Mouse (Mus musculus): Measurements from ENCODE around the gene Fcnb. TPM values are rescaled to one million over a fixed set of nuclear protein-coding genes. Genes with fewer than 3 reads are reported as not detected.

The Fcnb gene
- 79.1 and 132 TPM in 2 replicates for polyA plus RNA-seq (2011; ENCODE audit: insufficient read depth, insufficient read length, low replicate concordance, missing spikeins)

DNA sequence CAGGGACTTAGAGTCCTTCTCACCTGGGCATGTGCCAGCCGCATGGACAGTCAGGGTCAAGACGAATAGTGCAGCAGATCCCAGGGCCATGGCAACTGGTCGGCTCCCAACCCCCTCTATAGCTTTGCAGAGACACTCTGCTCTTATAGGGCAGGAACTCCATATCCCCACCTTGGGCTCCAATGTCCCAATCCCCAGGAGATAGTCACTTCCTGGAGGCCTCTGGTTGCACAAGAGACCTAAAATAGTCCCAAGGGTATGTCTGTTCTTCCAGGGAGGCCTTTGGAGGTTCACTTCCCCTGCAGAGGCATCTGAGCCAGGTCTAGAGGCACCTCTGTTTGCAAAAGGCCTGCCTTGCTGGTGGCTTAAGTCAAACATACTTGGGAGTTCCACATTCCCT, at the start of gene Fcnb:
Gene Fcnb (minus strand): TSS at position 118 of the 400 bp plus-strand sequence.
- WGBS, result 39% methylated on average over 3 of the region's 3 CpGs
- H3K4me3 ChIP-seq (replicated peaks; ENCODE audit: control insufficient read depth, low read depth, low read length), result peak within 1 kb of the TSS; percentile 40
- peak within 1 kb of the TSS; percentile 62 for H3K27ac ChIP-seq (ENCODE audit: control insufficient read depth, insufficient read depth, low read depth, low read length, poor library complexity)
- TF ChIP-seq POLR2A (IDR thresholded peaks at IDR 0.05; ENCODE audit: borderline replicate concordance, control insufficient read depth, low read depth, low read length), result no peak
- TF ChIP-seq CTCF (IDR thresholded peaks at IDR 0.05; ENCODE audit: control insufficient read depth, insufficient read depth, low read length), result no peak
- peaks cover 8% of the 10 kb centered on the region for H3K4me1 ChIP-seq (ENCODE audit: control insufficient read depth, insufficient read depth, low read length)

DNA sequence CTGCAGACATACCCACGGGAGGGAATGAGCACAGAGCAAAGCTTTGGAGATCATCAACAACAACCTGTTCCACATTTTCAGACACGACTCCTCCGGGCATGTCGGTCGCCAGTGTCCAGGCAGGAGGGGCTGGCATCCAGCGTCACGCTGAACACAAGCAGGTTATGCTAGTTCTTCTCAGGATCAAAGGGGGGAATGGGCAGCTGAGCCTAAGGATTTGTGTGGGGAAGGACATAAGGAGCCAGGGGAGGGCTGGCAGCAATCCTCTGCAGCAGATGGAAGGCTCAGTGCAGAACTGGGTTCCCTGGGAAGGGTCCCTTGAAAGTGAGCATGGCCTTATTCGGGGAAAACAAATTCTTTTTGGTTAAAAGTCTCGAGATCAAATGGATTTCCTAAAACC, 49.1 kb upstream of the Fcnb start:
- no peak for TF ChIP-seq CTCF (IDR thresholded peaks at IDR 0.05; ENCODE audit: control insufficient read depth, insufficient read depth, low read length)
- no peak for TF ChIP-seq POLR2A (IDR thresholded peaks at IDR 0.05; ENCODE audit: borderline replicate concordance, control insufficient read depth, low read depth, low read length)
- 83% methylated on average over 9 of the region's 9 CpGs for WGBS
- H3K27ac ChIP-seq (ENCODE audit: control insufficient read depth, insufficient read depth, low read depth, low read length, poor library complexity), result no peak overlapping the region

DNA sequence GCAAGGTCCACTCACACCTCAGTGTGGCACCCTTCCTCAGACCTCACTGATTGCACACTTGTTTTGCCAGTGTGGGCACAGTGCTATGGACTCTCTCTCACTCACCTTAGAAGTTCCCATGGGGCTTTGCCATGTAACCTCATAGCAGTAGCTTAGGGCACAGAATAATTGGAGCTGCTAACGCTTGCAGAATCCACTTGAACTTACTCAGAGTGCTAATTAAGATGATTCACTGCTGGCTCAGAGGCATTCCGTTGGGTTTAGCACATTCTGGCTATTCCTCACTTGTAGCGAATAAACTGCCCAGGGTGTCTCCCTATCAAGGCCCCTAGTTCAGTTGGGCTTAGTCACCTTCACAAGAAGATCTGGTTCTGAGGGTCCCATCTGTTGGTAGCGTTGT, 47.4 kb upstream of the Fcnb start:
- TF ChIP-seq CTCF (IDR thresholded peaks at IDR 0.05; ENCODE audit: control insufficient read depth, insufficient read depth, low read length) (no peak), POLR2A (IDR thresholded peaks at IDR 0.05; ENCODE audit: borderline replicate concordance, control insufficient read depth, low read depth, low read length) (no peak)
- WGBS, result 76% methylated on average over 4 of the region's 4 CpGs
- Histone ChIP-seq H3K4me1 (ENCODE audit: control insufficient read depth, insufficient read depth, low read length) (no peaks in the 10 kb centered on the region), H3K4me3 (replicated peaks; ENCODE audit: control insufficient read depth, low read depth, low read length) (no peak overlapping the region), H3K27ac (ENCODE audit: control insufficient read depth, insufficient read depth, low read depth, low read length, poor library complexity) (no peak overlapping the region)

More for the DNA sequence above, 49.1 kb upstream of the Fcnb start:
- no peaks in the 10 kb centered on the region for H3K4me1 ChIP-seq (ENCODE audit: control insufficient read depth, insufficient read depth, low read length)
- H3K4me3 ChIP-seq (replicated peaks; ENCODE audit: control insufficient read depth, low read depth, low read length), result no peak overlapping the region

DNA sequence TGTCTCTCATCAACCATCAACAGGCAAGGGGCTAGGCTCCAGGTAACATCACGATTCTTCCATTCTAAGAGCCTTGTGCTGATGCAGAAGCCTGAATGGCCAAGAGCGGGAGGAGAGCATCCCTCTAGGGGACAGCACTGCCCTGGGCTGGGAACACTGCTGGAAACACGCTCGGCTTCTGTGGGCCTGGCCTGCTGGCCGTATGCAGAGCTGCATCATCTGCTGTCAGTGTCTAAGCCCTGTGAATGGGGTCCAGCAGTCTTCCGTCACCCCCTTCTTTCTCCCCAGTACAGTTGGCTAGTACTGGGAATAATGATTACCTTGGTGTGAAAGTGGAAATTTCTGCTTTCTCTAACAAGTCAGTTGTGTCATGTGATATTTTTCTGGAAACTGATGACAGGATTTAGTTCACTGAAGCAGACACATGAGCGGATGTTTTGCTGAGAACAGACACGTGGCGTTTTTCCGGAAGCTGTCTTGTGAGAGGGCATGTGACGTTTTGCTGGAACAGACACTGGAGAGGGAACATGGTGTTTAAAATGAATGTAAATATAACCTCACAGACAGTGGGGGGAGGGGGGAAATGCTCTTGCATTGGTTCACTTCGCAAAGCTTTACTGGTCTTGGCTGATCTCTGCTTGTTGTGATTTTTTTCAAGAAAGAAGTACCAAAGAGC, 42.2 kb upstream of the Fcnb start:
- no peak for TF ChIP-seq POLR2A (IDR thresholded peaks at IDR 0.05; ENCODE audit: borderline replicate concordance, control insufficient read depth, low read depth, low read length)
- no peak for TF ChIP-seq CTCF (IDR thresholded peaks at IDR 0.05; ENCODE audit: control insufficient read depth, insufficient read depth, low read length)
- 87% methylated on average over 12 of the region's 12 CpGs for WGBS
- H3K4me3 ChIP-seq (replicated peaks; ENCODE audit: control insufficient read depth, low read depth, low read length), result no peak overlapping the region
- H3K27ac ChIP-seq (ENCODE audit: control insufficient read depth, insufficient read depth, low read depth, low read length, poor library complexity), result no peak overlapping the region
- no peaks in the 10 kb centered on the region for H3K4me1 ChIP-seq (ENCODE audit: control insufficient read depth, insufficient read depth, low read length)

DNA sequence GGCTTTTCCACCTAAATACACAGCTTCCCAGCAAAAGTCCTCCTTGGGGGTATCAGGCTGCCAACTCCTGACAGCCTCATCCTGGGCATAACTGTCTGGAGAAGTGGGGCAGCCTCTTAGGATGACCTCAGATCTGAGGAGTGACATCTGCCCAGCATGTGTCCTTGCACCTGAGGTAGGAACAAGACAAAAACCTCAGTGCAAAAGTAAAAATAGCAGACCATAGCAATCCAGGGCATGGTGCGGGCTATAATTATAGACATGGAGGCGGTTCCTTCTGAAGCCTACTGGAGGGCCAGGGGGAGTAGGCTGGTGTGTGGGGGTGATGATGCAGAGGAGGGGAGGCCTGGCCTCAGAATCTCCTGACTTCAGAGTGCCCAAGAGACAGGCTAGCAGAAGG, 39.2 kb upstream of the Fcnb start:
- Histone ChIP-seq H3K4me1 (ENCODE audit: control insufficient read depth, insufficient read depth, low read length) (no peaks in the 10 kb centered on the region), H3K27ac (ENCODE audit: control insufficient read depth, insufficient read depth, low read depth, low read length, poor library complexity) (no peak overlapping the region), H3K4me3 (replicated peaks; ENCODE audit: control insufficient read depth, low read depth, low read length) (no peak overlapping the region)
- WGBS, result 81% methylated on average over 2 of the region's 2 CpGs
- TF ChIP-seq POLR2A (IDR thresholded peaks at IDR 0.05; ENCODE audit: borderline replicate concordance, control insufficient read depth, low read depth, low read length), result no peak
- no peak for TF ChIP-seq CTCF (IDR thresholded peaks at IDR 0.05; ENCODE audit: control insufficient read depth, insufficient read depth, low read length)

DNA sequence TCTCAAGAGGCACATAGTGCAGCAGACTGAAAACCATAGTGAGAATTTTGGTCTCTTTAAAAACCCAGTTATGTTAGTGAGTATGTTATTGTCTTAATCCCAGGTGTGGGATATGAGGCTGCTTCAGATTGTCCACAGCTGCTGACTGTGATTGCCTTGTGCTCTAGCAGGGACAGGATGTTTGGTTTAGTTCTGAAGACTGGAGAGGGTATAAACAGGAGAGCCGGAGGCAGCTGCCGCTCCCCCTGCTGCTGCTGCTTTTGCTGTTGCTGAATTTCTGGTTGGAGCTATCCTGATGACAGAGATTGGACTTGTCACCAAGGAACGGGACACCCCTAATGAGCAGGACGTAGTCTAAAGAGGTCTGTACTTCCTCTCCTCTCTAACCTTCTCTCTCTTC, 36.6 kb upstream of the Fcnb start:
- Histone ChIP-seq H3K27ac (ENCODE audit: control insufficient read depth, insufficient read depth, low read depth, low read length, poor library complexity) (no peak overlapping the region), H3K4me3 (replicated peaks; ENCODE audit: control insufficient read depth, low read depth, low read length) (no peak overlapping the region), H3K4me1 (ENCODE audit: control insufficient read depth, insufficient read depth, low read length) (no peaks in the 10 kb centered on the region)
- WGBS, result 45% methylated on average over 4 of the region's 4 CpGs
- TF ChIP-seq POLR2A (IDR thresholded peaks at IDR 0.05; ENCODE audit: borderline replicate concordance, control insufficient read depth, low read depth, low read length) (no peak), CTCF (IDR thresholded peaks at IDR 0.05; ENCODE audit: control insufficient read depth, insufficient read depth, low read length) (no peak)

DNA sequence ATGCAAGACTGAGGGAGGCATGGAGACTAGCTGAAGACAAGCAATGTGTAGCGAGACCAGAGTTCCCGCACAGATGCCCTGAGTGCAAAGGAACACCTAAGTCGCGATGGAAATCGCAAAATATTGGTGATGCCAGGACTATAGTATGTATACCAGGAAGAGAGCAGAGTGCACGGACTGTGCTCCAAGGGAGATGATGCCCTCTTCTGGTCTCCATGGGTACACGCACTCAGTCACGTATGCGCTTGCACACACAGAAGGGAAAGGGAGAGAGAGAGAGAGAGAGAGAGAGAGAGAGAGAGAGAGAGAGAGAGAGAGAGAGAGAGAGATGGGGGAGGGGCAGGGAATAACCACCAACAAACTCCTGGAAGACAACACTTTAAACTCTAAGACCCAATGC, 35.7 kb upstream of the Fcnb start:
- Histone ChIP-seq H3K27ac (ENCODE audit: control insufficient read depth, insufficient read depth, low read depth, low read length, poor library complexity) (no peak overlapping the region), H3K4me3 (replicated peaks; ENCODE audit: control insufficient read depth, low read depth, low read length) (no peak overlapping the region), H3K4me1 (ENCODE audit: control insufficient read depth, insufficient read depth, low read length) (no peaks in the 10 kb centered on the region)
- peak; percentile 41 for TF ChIP-seq CTCF (IDR thresholded peaks at IDR 0.05; ENCODE audit: control insufficient read depth, insufficient read depth, low read length)
- TF ChIP-seq POLR2A (IDR thresholded peaks at IDR 0.05; ENCODE audit: borderline replicate concordance, control insufficient read depth, low read depth, low read length), result no peak
- WGBS, result 91% methylated on average over 9 of the region's 9 CpGs

DNA sequence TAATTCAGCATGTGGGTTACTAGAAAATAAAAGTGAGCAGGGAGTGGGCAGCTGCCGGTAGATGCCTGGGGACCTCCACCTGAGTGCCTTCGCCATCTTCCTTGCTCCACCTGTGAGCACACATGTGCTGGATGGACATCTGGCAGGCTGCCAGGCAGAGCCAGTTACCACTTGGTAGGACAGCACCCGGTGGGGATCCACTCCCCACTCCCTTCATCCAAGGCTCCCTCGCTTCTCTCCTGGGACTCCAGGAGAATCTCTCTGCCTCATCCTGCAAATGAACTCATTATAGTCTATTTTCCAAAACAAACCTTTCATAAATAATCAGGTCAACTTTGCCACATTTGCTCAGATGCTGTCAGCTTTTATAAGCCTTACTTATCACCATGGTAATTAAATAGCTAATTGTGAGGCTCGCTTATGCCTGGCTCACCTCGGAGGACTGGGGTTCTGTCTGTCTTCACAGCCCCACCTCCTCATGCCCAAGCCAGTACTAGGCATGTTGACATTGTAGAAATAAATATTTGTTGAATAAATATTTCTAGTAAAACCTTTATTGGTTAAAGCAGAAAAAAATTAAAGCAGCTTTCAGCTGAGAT, 33.9 kb upstream of the Fcnb start:
- H3K4me3 ChIP-seq (replicated peaks; ENCODE audit: control insufficient read depth, low read depth, low read length), result no peak overlapping the region
- H3K4me1 ChIP-seq (ENCODE audit: control insufficient read depth, insufficient read depth, low read length), result no peaks in the 10 kb centered on the region
- WGBS, result 72% methylated on average over 6 of the region's 6 CpGs
- TF ChIP-seq POLR2A (IDR thresholded peaks at IDR 0.05; ENCODE audit: borderline replicate concordance, control insufficient read depth, low read depth, low read length), result no peak
- no peak for TF ChIP-seq CTCF (IDR thresholded peaks at IDR 0.05; ENCODE audit: control insufficient read depth, insufficient read depth, low read length)
- H3K27ac ChIP-seq (ENCODE audit: control insufficient read depth, insufficient read depth, low read depth, low read length, poor library complexity), result no peak overlapping the region

Measured in bone marrow, adult 2 months (tissue).